In the genomic region with DNA sequence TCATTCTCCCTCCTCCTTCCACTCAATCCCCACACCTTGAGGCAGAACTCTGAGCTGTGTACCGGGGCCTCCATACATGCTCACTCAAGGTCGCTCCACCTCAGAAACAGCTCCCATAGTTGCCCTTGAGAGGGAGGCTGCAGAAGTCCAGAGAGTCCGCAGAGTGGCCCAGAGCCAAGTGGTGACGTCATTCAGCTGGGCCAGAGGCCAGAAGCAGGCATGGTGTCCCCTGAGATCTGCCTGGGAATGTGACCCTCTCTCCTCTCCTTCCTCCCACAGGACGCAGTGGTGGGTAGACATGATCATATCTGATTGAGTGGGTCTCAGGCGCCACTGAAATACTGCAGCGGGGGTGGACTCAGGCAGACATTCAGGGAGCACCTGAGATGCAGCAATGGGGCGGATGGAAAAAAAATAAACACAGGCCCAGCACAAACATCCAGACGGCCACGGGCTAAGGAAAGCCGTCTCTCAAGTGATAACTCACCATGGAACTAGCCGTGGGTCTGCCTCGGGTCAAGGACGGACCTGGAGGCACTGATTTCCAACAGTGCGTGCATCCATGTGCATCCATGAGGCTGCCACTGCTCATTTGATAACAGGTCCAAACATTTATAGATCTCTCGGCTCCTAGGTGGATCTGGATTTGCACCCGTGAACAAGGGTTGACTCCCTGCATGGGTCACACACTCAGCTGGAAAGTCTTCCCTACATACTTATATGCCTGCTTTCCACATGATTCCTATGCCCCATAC, we compare ENCODE assay signal across 7 mouse cellular contexts. TPM values are rescaled to one million over a fixed set of nuclear protein-coding genes. Genes with fewer than 3 reads are reported as not detected.
A peak's percentile ranks its signal among the peaks of the same experiment; 100 is the strongest.
DNase-seq lines count a peak whose midpoint lies in the region; ATAC-seq and TF ChIP-seq lines count a peak whose summit lies in the region.

No protein-coding gene starts in this region.

- H3K9ac ChIP-seq in intestine, postnatal 0 days (ENCODE audit: low read depth, low read length), result no peak overlapping the region
- no peak overlapping the region for H3K9ac ChIP-seq in lung, embryonic 16.5 days (ENCODE audit: low read length)

- H3K4me2 ChIP-seq in intestine, postnatal 0 days (replicated peaks; ENCODE audit: low read depth), result no peak overlapping the region
- 0 out of 2 replicates have a peak overlapping the region, but pooled peaks have one; percentile 4 for H3K4me2 ChIP-seq in lung, embryonic 16.5 days (ENCODE audit: low read depth, low read length)

- no peak overlapping the region for H3K4me3 ChIP-seq in intestine, postnatal 0 days (ENCODE audit: low read depth, low read length)
- no peak overlapping the region for H3K4me3 ChIP-seq in lung, embryonic 16.5 days (ENCODE audit: low read length)
- no peak overlapping the region for H3K4me3 ChIP-seq in left cerebral cortex, adult 2 months

- peak; percentile 38; the same call in 1 of the 2 replicates for ATAC-seq in intestine, postnatal 0 days
- peak; percentile 84 for ATAC-seq in lung, embryonic 16.5 days (ENCODE audit: low read depth)

- 59% methylated on average over 17 of the region's 17 CpGs for WGBS in intestine, postnatal 0 days
- WGBS in lung, embryonic 16.5 days, result 31% methylated on average over 17 of the region's 17 CpGs

- TF ChIP-seq CTCF in intestine, postnatal 0 days (IDR thresholded peaks at IDR 0.05; ENCODE audit: low read depth), result no peak
- TF ChIP-seq CTCF in left cerebral cortex, adult 2 months (IDR thresholded peaks at IDR 0.05), result no peak

- DNase-seq in adipocyte (ENCODE audit: low spot score), result peak; percentile 33
- peak; percentile 93 for DNase-seq in adrenal gland, postnatal 25 days
- DNase-seq in gastrocnemius, postnatal 14 days, result peak; percentile 52
- no peak for DNase-seq in thymus, postnatal 4 days
- DNase-seq in left cerebral cortex, adult 2 months (ENCODE audit: extremely low spot score in 1 of 2, low spot score in 2 of 2), result no peak

- H3K27ac ChIP-seq in intestine, postnatal 0 days (ENCODE audit: low read depth, low read length), result no peak overlapping the region
- no peak overlapping the region for H3K27ac ChIP-seq in lung, embryonic 16.5 days (ENCODE audit: low read length)
- no peak overlapping the region for H3K27ac ChIP-seq in left cerebral cortex, adult 2 months

- H3K27me3 ChIP-seq in intestine, postnatal 0 days (replicated peaks; ENCODE audit: control insufficient read depth, insufficient read depth, low read length), result no peaks in the 10 kb centered on the region
- H3K27me3 ChIP-seq in lung, embryonic 16.5 days (ENCODE audit: control insufficient read depth, insufficient read depth, low read depth, low read length), result no peaks in the 10 kb centered on the region

- no peaks in the 10 kb centered on the region for H3K4me1 ChIP-seq in intestine, postnatal 0 days (replicated peaks; ENCODE audit: control insufficient read depth, insufficient read depth, low read length)
- H3K4me1 ChIP-seq in lung, embryonic 16.5 days (replicated peaks; ENCODE audit: control insufficient read depth, insufficient read depth, low read length), result peaks cover 8% of the 10 kb centered on the region; the same call in 1 of the 2 replicates

- no peaks in the 10 kb centered on the region for H3K36me3 ChIP-seq in intestine, postnatal 0 days (ENCODE audit: control insufficient read depth, insufficient read depth)
- no peaks in the 10 kb centered on the region for H3K36me3 ChIP-seq in lung, embryonic 16.5 days (ENCODE audit: control insufficient read depth, insufficient read depth, low read length)

- intact Hi-C loops in gastrocnemius, postnatal 14 days (cut with DNase I; ENCODE audit: low total_unique reads), result no loop called here
- intact Hi-C loops in left cerebral cortex, adult 2 months (cut with DNase I), result no loop called here

- no peaks in the 10 kb centered on the region for H3K9me3 ChIP-seq in intestine, postnatal 0 days (ENCODE audit: control insufficient read depth)
- peaks cover 4% of the 10 kb centered on the region; the same call in 1 of the 2 replicates for H3K9me3 ChIP-seq in lung, embryonic 16.5 days (ENCODE audit: control insufficient read depth, low read length)

RNA-seq across cellular contexts. Expression of a gene that starts 34.1 kb away (rescaled TPM):
- 18.0 and 21.1 TPM in 2 replicates for total RNA-seq in adrenal gland, postnatal 25 days (2021)
- 1 to 10 TPM; 4.8 to 5.4 TPM for total RNA-seq in gastrocnemius, postnatal 14 days (2021)
- polyA plus RNA-seq in intestine, postnatal 0 days (2015; fragmentation: Nextera tagmentation; extraction: Ambion mirVana), result 60.0 and 61.9 TPM in 2 replicates
- 21.1 and 21.5 TPM in 2 replicates for polyA plus RNA-seq in lung, embryonic 16.5 days (2015; fragmentation: Nextera tagmentation; extraction: Ambion mirVana)
- 10 to 100 TPM; 23.9 to 27.0 TPM for total RNA-seq in left cerebral cortex, adult 2 months (2021)

RNA-seq across cellular contexts. Expression of a gene that starts 36.2 kb away (rescaled TPM):
- total RNA-seq in adrenal gland, postnatal 25 days (2021), result 27.3 and 31.6 TPM in 2 replicates
- 1 to 10 TPM; 3.7 to 5.1 TPM for total RNA-seq in gastrocnemius, postnatal 14 days (2021)
- polyA plus RNA-seq in intestine, postnatal 0 days (2015; fragmentation: Nextera tagmentation; extraction: Ambion mirVana), result 18.1 and 18.8 TPM in 2 replicates
- 30.7 and 34.9 TPM in 2 replicates for polyA plus RNA-seq in lung, embryonic 16.5 days (2015; fragmentation: Nextera tagmentation; extraction: Ambion mirVana)
- total RNA-seq in left cerebral cortex, adult 2 months (2021), result 10 to 100 TPM; 60.8 to 62.2 TPM

Comparison
In these comparisons a context has a peak if more than half of its experiments do, and no peak if none do; other contexts are left out.
1. DNase-seq: peak in adipocyte (single experiment), adrenal gland, postnatal 25 days (single experiment) and gastrocnemius, postnatal 14 days (single experiment); none in thymus, postnatal 4 days (single experiment) and left cerebral cortex, adult 2 months (0 of 2).